Mouse (Mus musculus) kidney, embryonic 15.5 days (tissue): ENCODE measurements around the gene Selplg. TPM values are rescaled to one million over a fixed set of nuclear protein-coding genes. Genes with fewer than 3 reads are reported as not detected.

Source experiments
- ATAC-seq: fragments of 200-750 bp; cut with Nextera tagmentation; replicated peaks from 2 replicates; pipeline ENCODE4 v1.8.0; 2017; ENCODE audit warnings: moderate TSS enrichment; ENCODE audit not compliant: low FRiP score
- H3K27ac ChIP-seq: fragments of 300-500 bp; sonication (generic); 2 replicates; pipeline ENCODE4 v1.5.1; 2015; ENCODE audit warnings: mild to moderate bottlenecking, inconsistent platforms
- H3K27me3 ChIP-seq: fragments of 300-500 bp; sonication (generic); 2 replicates; pipeline ENCODE4 v1.6.1; 2015; ENCODE audit warnings: inconsistent platforms
- H3K36me3 ChIP-seq: fragments of 300-500 bp; sonication (generic); 2 replicates; pipeline ENCODE4 v1.6.1; 2015; ENCODE audit warnings: inconsistent platforms
- H3K4me1 ChIP-seq: fragments of 300-500 bp; sonication (generic); 2 replicates; pipeline ENCODE4 v1.6.1; 2015; ENCODE audit warnings: inconsistent platforms
- H3K4me2 ChIP-seq: fragments of 300-500 bp; sonication (generic); 2 replicates; pipeline ENCODE4 v1.6.1; 2015; ENCODE audit warnings: moderate library complexity, mild to moderate bottlenecking, inconsistent platforms
- H3K4me3 ChIP-seq: fragments of 300-500 bp; sonication (generic); replicated peaks from 2 replicates; pipeline ENCODE4 v1.5.1; 2015; ENCODE audit warnings: mild to moderate bottlenecking, inconsistent platforms
- H3K9ac ChIP-seq: fragments of 300-500 bp; sonication (generic); 2 replicates; pipeline ENCODE4 v1.6.1; 2015; ENCODE audit warnings: mild to moderate bottlenecking, inconsistent platforms
- H3K9me3 ChIP-seq: fragments of 300-500 bp; sonication (generic); replicated peaks from 2 replicates; pipeline ENCODE4 v1.6.1; 2016; ENCODE audit warnings: inconsistent platforms
- WGBS: fragments of 180-500 bp; shearing (Covaris S2); methylation state at CpG from one replicate; pipeline ENCODE4 v1.1.7; 2015; ENCODE audit warnings: mixed read lengths; 5-methylcytosine and 5-hydroxymethylcytosine counted together
- polyA plus RNA-seq: library from polyadenylated mRNA; unstranded; fragments of >200 nt; fragmentation: Nextera tagmentation; extraction: Ambion mirVana; gene quantifications from 2 replicates; pipeline ENCODE4 v1.2.1, GENCODE M21; 2015

Gene Selplg
- polyA plus RNA-seq, 1 experiment from 2014 or later = 2.2 TPM

DNA sequence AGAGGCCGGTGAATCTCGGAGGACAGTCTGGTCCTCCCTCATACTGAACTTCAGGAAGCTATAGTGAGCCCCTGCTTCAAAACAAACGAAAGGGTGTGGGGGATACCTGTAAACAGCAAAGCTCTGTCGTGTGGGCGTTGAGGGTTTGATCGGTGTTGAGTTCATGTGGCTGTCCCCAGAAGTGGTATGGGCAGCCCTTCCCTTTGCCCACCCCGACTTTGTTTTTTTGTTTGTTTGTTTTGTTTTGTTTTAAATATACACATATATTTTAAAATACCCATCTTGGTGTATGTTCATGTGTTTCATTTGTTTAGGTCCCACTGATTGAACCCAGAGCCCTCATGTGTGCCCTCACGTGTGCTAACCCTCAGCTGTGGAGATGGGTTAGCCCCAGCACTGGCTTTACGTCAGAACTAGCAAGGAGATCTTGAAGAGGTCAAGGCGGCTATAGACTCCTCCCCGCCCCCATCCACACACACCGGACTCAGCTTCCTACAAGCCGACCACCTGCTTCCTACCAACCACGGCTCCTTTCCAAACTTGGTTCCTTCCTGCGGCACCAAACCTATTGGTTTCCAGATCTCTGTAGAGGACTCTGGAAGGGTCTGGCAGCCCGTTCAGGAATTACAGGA is 988 bp upstream of the Selplg start:
- H3K4me3 ChIP-seq = no peak overlapping the region
- H3K9ac ChIP-seq = no peak overlapping the region
- H3K36me3 ChIP-seq = no peaks in the 10 kb centered on the region
- H3K4me2 ChIP-seq = no peak overlapping the region
- H3K27me3 ChIP-seq = no peaks in the 10 kb centered on the region
- WGBS = 54% methylated on average over 16 of the region's 16 CpGs
- H3K27ac ChIP-seq = no peak overlapping the region
- H3K4me1 ChIP-seq = peaks cover 12% of the 10 kb centered on the region; the same call in 1 of the 2 replicates
- ATAC-seq = no peak
- no peaks in the 10 kb centered on the region for H3K9me3 ChIP-seq

DNA sequence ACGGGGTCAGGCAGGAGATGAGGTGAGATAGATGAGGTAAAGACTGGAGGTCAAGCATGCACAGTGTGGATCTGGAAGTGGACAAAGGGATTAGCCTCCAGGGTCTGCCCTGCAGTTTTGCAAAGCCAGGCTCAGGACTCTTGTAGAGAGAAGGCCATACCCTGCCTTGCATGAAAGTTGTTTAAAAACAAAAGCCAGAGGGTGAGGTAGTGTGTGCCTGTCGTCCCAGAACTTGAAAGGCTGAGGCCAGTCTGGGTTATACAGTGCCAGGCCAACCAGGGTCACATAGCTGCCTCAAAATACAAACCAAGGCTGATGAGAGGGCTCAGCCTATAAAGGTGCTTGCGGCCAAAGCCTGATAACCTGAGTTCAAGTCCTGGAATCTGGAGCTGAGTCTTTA is 703 bp downstream of the Selplg start:
- ATAC-seq = no peak
- peaks cover 16% of the 10 kb centered on the region; the same call in 1 of the 2 replicates for H3K4me1 ChIP-seq
- no peaks in the 10 kb centered on the region for H3K27me3 ChIP-seq
- 56% methylated on average over 3 of the region's 3 CpGs for WGBS
- no peak overlapping the region for H3K4me3 ChIP-seq
- no peak overlapping the region for H3K27ac ChIP-seq
- H3K9me3 ChIP-seq = no peaks in the 10 kb centered on the region
- no peak overlapping the region for H3K9ac ChIP-seq
- no peaks in the 10 kb centered on the region for H3K36me3 ChIP-seq
- H3K4me2 ChIP-seq = no peak overlapping the region

DNA sequence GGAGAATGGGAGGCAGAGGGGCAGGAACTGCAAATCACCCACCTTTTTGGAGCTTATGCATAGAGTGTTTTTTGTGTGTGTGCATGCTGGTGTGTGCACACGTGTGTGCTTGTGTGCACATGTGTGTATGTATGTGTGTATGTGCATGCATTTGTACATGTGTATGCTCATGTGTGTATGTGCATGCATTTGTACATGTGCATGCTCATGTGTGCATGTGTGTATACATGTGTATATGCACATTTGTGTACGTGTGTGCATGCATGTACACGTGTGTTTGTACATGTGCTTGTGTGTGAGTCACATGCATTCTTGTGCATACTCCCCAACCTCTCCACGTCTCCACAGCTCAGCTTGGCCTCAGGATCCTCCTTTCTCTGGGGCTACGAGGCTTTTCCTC is 1.6 kb downstream of the Selplg start:
- Histone ChIP-seq H3K36me3 (no peaks in the 10 kb centered on the region), H3K4me2 (no peak overlapping the region), H3K27ac (no peak overlapping the region), H3K4me3 (no peak overlapping the region), H3K9ac (no peak overlapping the region), H3K9me3 (no peaks in the 10 kb centered on the region), H3K27me3 (no peaks in the 10 kb centered on the region), H3K4me1 (peaks cover 16% of the 10 kb centered on the region; the same call in 1 of the 2 replicates)
- WGBS = 92% methylated on average over 5 of the region's 5 CpGs
- ATAC-seq = no peak

DNA sequence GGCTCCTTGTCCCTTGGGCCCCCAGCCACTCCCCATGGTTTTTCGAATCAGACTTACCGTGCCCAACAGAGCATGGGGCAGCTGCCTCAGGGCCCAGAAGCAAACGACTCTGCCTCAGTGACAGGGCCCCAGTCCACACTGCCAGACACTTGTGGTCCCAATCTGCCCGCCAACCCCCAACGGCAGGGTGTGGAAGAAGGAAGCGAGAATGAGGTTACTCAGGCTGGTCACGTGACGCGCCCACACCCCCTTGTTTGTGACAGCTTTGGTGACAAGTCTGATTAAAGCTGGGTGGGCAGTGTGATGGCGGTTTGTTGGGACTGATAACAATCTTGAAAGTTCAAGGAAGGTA is 2.2 kb downstream of the Selplg start:
- ATAC-seq = no peak
- H3K4me3 ChIP-seq = no peak overlapping the region
- H3K9me3 ChIP-seq = no peaks in the 10 kb centered on the region
- no peak overlapping the region for H3K9ac ChIP-seq
- no peak overlapping the region for H3K27ac ChIP-seq
- H3K4me1 ChIP-seq = peaks cover 16% of the 10 kb centered on the region; the same call in 1 of the 2 replicates
- no peaks in the 10 kb centered on the region for H3K36me3 ChIP-seq
- no peaks in the 10 kb centered on the region for H3K27me3 ChIP-seq
- WGBS = 58% methylated on average over 10 of the region's 10 CpGs
- H3K4me2 ChIP-seq = no peak overlapping the region

DNA sequence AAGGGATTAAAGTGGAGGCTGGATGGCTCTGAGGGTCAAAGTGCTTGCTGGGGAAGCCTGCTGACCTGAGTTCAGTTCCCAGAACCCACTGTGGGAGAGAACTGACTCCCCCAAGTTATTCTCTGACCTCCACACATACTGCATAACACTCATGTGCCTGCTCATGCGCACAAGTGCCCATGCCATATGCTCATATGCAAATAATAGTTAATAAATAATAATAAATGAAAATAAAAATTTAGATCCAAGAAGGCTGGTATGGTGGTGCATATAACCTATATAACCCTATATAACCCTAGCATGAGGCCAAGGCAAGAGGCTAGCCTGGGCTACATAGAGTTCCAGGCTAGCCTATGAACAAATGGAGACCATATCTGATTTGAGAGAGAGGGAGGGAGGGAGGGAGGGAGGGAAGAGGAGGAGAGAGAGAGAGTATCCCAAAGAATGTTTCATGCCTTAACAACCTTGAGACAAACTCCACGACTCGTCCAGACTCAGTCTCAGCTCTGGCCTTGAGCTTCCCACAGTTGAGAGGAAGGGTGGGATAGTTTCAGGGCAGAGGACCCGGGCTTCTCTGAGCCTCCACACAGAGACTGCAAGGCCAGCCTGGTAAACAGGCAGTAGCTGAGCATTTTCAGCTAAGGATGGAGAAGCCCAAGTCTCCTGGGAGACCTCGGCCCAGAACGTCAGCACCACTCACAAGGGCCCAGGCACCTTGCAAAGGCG is 2.7 kb downstream of the Selplg start:
- Histone ChIP-seq H3K27ac (no peak overlapping the region), H3K4me3 (no peak overlapping the region), H3K9me3 (no peaks in the 10 kb centered on the region), H3K4me1 (peaks cover 16% of the 10 kb centered on the region; the same call in 1 of the 2 replicates), H3K4me2 (no peak overlapping the region), H3K27me3 (no peaks in the 10 kb centered on the region), H3K9ac (no peak overlapping the region), H3K36me3 (no peaks in the 10 kb centered on the region)
- no peak for ATAC-seq
- WGBS = 68% methylated on average over 7 of the region's 7 CpGs

DNA sequence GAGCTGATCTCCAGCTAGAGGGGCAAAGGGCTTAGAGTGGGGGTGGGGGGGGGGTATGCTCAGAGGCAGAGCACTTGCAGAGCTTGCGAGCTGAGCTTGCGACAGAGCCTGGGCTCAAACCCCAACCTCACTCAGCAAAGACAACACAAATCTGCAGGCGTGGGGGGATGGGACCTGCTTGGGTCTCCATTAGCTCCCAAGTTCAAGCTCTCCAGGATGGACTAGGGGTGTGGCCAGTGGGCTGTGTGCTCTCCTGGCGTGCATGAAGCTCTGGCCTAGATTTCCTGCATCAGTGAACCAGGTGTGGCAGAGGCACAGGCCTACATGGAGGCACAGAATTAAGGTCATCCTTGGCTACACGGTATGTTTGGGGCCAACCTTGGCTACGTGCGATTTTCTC is 4.0 kb downstream of the Selplg start:
- no peak overlapping the region for H3K4me3 ChIP-seq
- WGBS = 52% methylated on average over 7 of the region's 7 CpGs
- H3K9me3 ChIP-seq = no peaks in the 10 kb centered on the region
- H3K27me3 ChIP-seq = no peaks in the 10 kb centered on the region
- H3K4me1 ChIP-seq = peaks cover 14% of the 10 kb centered on the region; the same call in 1 of the 2 replicates
- peak; percentile 54; the same call in 1 of the 2 replicates for ATAC-seq
- H3K9ac ChIP-seq = no peak overlapping the region
- H3K36me3 ChIP-seq = no peaks in the 10 kb centered on the region
- no peak overlapping the region for H3K4me2 ChIP-seq
- H3K27ac ChIP-seq = 0 out of 2 replicates have a peak overlapping the region, but pooled peaks have one; percentile 32

DNA sequence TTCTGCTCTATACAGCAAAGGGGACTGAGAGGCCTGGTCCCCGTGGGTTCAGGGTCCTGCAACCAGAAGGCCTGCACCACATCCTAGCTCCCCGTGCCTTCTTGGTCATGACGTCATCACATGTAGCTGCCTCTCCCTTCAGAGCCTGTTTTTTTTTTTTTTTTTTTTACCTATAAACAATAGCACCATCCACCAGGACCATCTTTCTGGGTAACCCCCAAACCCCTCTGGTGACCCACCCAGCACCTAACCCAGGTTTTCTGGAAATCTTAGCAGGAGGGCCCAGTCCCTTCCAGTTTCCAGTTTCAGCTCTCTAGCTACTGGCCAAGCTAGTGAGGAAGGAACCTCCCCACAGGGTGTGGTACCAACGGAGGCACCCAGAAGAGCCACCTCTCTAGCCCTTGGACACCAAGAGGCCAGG is 4.4 kb downstream of the Selplg start:
- 52% methylated on average over 4 of the region's 4 CpGs for WGBS
- Histone ChIP-seq H3K27ac (0 out of 2 replicates have a peak overlapping the region, but pooled peaks have one; percentile 32), H3K4me3 (no peak overlapping the region), H3K4me1 (peaks cover 14% of the 10 kb centered on the region; the same call in 1 of the 2 replicates), H3K9ac (no peak overlapping the region), H3K9me3 (no peaks in the 10 kb centered on the region), H3K36me3 (no peaks in the 10 kb centered on the region), H3K4me2 (no peak overlapping the region), H3K27me3 (no peaks in the 10 kb centered on the region)
- ATAC-seq = no peak

DNA sequence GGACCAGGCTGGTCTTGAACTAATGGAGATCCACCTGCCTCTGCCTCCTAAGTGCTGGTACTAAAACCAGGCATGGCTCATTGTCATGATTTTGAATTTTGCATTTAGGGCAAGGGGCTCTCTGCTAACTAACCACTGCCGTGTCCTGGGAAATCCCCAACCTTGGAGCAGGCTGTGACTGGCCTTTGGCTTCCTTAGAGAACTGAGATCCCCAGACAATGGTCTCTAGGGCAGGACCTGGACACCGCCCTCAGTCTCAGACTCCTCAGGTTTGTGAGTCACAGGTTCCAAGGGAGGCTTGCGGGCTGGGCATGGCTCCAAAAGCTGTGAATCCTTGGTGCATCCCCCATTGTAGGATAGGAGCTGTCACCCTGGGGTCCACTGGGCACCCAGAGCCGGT is 5.8 kb downstream of the Selplg start:
- Histone ChIP-seq H3K9me3 (no peaks in the 10 kb centered on the region), H3K4me2 (no peak overlapping the region), H3K27me3 (no peaks in the 10 kb centered on the region), H3K27ac (no peak overlapping the region), H3K9ac (no peak overlapping the region), H3K36me3 (no peaks in the 10 kb centered on the region), H3K4me1 (peaks cover 6% of the 10 kb centered on the region; the same call in 1 of the 2 replicates), H3K4me3 (no peak overlapping the region)
- ATAC-seq = no peak
- WGBS = 87% methylated on average over 4 of the region's 4 CpGs

DNA sequence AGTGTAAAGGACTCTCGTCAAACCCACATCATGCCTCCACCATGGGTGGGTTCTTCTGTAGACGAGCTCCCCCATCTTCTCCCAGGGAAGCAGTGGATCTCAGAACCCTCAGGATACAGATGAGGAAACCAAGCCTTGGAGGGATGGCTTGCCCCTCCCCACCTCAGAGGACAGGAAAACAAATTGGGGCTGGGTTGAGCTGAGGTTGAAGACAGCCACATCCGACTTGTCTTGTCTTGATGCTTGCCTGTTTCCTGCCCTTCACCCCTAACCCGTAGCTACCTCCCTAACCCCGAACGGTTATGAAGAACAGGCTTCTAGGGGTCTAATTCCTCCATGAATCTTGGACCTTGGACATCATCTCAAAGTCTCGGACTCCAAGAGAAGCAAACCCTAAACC is 6.9 kb downstream of the Selplg start:
- H3K36me3 ChIP-seq = no peaks in the 10 kb centered on the region
- 82% methylated on average over 7 of the region's 7 CpGs for WGBS
- no peak overlapping the region for H3K4me3 ChIP-seq
- ATAC-seq = no peak
- H3K4me2 ChIP-seq = no peak overlapping the region
- H3K9ac ChIP-seq = no peak overlapping the region
- no peaks in the 10 kb centered on the region for H3K27me3 ChIP-seq
- H3K27ac ChIP-seq = no peak overlapping the region
- no peaks in the 10 kb centered on the region for H3K9me3 ChIP-seq
- peaks cover 6% of the 10 kb centered on the region; the same call in 1 of the 2 replicates for H3K4me1 ChIP-seq

DNA sequence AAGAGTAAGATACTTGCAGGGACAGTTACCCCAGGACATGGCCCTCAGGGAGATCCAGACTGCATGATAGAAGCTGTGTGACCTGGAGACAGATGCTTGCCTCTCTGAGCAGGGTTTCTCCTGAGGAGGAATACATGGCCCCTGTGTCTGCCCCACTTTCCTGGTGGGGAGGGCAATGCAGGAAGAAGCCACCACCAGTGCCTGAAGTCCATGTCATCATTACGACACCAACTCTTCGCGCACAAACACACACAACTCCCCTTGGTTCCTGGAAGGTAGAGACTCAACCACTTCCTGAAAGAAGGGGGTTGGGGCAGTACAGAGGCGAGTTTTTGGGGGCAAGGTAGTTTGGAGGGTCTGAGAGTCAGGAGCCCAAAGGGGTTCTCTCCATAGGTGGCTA is 8.2 kb downstream of the Selplg start:
- Histone ChIP-seq H3K4me1 (peaks cover 6% of the 10 kb centered on the region; the same call in 1 of the 2 replicates), H3K4me2 (no peak overlapping the region), H3K4me3 (no peak overlapping the region), H3K9ac (no peak overlapping the region), H3K27ac (no peak overlapping the region), H3K9me3 (no peaks in the 10 kb centered on the region), H3K27me3 (no peaks in the 10 kb centered on the region; the same call in 1 of the 2 replicates), H3K36me3 (no peaks in the 10 kb centered on the region)
- 84% methylated on average over 4 of the region's 4 CpGs for WGBS
- no peak for ATAC-seq

DNA sequence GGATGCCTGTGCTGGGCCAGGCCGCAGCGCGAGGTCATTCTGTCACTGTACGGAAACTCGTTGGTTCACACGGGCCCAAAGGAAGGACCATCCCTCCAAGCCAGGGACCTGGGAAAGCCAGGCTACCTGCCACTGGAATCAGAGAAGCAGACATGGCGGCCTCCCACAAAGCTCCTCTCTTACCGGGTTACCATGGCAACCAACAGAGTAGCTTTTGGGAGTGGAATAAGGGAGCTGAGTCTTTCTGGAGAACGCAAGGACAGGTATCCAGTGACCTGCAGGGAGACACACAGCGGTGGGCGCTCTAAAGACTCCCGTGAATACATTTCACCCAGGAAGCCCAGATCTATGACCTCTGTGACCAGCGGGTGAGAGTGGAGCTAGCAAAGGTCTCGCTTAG is 13.9 kb downstream of the Selplg start:
- peaks cover 22% of the 10 kb centered on the region for H3K4me1 ChIP-seq
- no peak overlapping the region for H3K27ac ChIP-seq
- H3K27me3 ChIP-seq = peaks cover 15% of the 10 kb centered on the region
- no peak overlapping the region for H3K4me2 ChIP-seq
- no peak for ATAC-seq
- H3K9ac ChIP-seq = no peak overlapping the region
- no peaks in the 10 kb centered on the region for H3K36me3 ChIP-seq
- no peaks in the 10 kb centered on the region for H3K9me3 ChIP-seq
- WGBS = 64% methylated on average over 14 of the region's 14 CpGs
- no peak overlapping the region for H3K4me3 ChIP-seq

DNA sequence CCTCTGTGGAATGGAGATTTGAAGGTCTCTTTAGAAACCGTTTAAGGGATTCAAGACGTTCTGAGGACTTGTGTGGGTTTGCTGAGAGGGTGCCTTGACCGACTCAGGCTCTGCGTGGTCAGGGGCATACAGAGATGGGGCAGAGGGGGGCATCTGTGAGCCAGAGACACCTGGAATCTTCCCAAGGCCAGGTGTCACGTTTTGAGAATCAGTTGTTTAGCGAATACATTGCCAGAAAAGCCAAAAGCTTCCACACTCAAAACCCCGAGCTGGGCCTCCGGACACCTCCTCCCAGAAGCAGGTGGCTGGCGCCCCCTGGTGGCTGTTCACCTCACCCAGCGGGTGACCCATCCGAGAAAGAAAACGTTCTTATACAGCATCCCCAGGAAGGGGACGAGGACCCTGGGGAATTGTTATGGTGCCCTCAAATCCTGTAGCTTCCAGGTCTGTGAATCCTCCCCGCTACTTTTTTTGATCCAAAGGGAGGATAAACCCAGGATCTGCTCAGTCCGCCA is 16.7 kb downstream of the Selplg start:
- Histone ChIP-seq H3K36me3 (no peaks in the 10 kb centered on the region), H3K4me3 (no peak overlapping the region), H3K4me1 (peaks cover 22% of the 10 kb centered on the region), H3K9me3 (peaks cover 3% of the 10 kb centered on the region; the same call in 1 of the 2 replicates), H3K9ac (no peak overlapping the region), H3K27me3 (peaks cover 15% of the 10 kb centered on the region), H3K4me2 (peak overlapping the region; percentile 36), H3K27ac (no peak overlapping the region)
- no peak for ATAC-seq
- 10% methylated on average over 15 of the region's 15 CpGs for WGBS
